Mouse (Mus musculus): Measurements from ENCODE around the gene Pigm. TPM values are rescaled to one million over a fixed set of nuclear protein-coding genes. Genes with fewer than 3 reads are reported as not detected.
A peak's percentile ranks its signal among the peaks of the same experiment; 100 is the strongest.

Gene Pigm
- polyA plus RNA-seq, 1 experiment from 2014 or later: 7.8 TPM

GRCm38 (mm10) chr1:172380066-172380465 lies 3.7 kb downstream of the Pigm start:
- ATAC-seq (ENCODE audit: low FRiP score, low TSS enrichment): no peak
- H3K4me1 ChIP-seq (ENCODE audit: insufficient read depth, low read length): peaks cover 25% of the 10 kb centered on the region
- no peak overlapping the region for H3K27ac ChIP-seq (ENCODE audit: low read length)
- 71% methylated on average over 10 of the region's 10 CpGs for whole genome bisulfite sequencing
- peaks cover 35% of the 10 kb centered on the region for H3K36me3 ChIP-seq (ENCODE audit: insufficient read depth, low read length)
- no peak overlapping the region for H3K9ac ChIP-seq (replicated peaks; ENCODE audit: low read length)
- H3K27me3 ChIP-seq (ENCODE audit: insufficient read depth, low read length): no peaks in the 10 kb centered on the region
- no peak overlapping the region for H3K4me3 ChIP-seq (ENCODE audit: low read length)
- no peaks in the 10 kb centered on the region for H3K9me3 ChIP-seq (ENCODE audit: low read length)
- H3K4me2 ChIP-seq (replicated peaks; ENCODE audit: low read depth, low read length): no peak overlapping the region; the same call in 1 of the 2 replicates

- Histone ChIP-seq H3K9ac (replicated peaks; ENCODE audit: low read length) (no peak overlapping the region), H3K36me3 (ENCODE audit: insufficient read depth, low read length) (peaks cover 35% of the 10 kb centered on the region), H3K4me1 (ENCODE audit: insufficient read depth, low read length) (peaks cover 25% of the 10 kb centered on the region), H3K27me3 (ENCODE audit: insufficient read depth, low read length) (no peaks in the 10 kb centered on the region), H3K4me2 (replicated peaks; ENCODE audit: low read depth, low read length) (no peak overlapping the region), H3K4me3 (ENCODE audit: low read length) (no peak overlapping the region), H3K27ac (ENCODE audit: low read length) (no peak overlapping the region), H3K9me3 (ENCODE audit: low read length) (no peaks in the 10 kb centered on the region)
- WGBS: 92% methylated on average over 1 of the region's 1 CpGs
- ATAC-seq (ENCODE audit: low FRiP score, low TSS enrichment): no peak
Observed at GRCm38 (mm10) chr1:172382090-172382489, 5.7 kb downstream of the Pigm start.

GRCm38 (mm10) chr1:172387246-172387645 lies 10.9 kb downstream of the Pigm start:
- H3K9ac ChIP-seq (replicated peaks; ENCODE audit: low read length): no peak overlapping the region
- H3K27ac ChIP-seq (ENCODE audit: low read length): no peak overlapping the region
- no peaks in the 10 kb centered on the region for H3K9me3 ChIP-seq (ENCODE audit: low read length)
- peaks cover 7% of the 10 kb centered on the region; the same call in 1 of the 2 replicates for H3K4me1 ChIP-seq (ENCODE audit: insufficient read depth, low read length)
- 0 out of 2 replicates have a peak, but pooled peaks cover 2% of the 10 kb centered on the region for H3K27me3 ChIP-seq (ENCODE audit: insufficient read depth, low read length)
- 86% methylated on average over 5 of the region's 5 CpGs for WGBS
- ATAC-seq (ENCODE audit: low FRiP score, low TSS enrichment): no peak
- H3K4me3 ChIP-seq (ENCODE audit: low read length): no peak overlapping the region
- peaks cover 7% of the 10 kb centered on the region for H3K36me3 ChIP-seq (ENCODE audit: insufficient read depth, low read length)
- H3K4me2 ChIP-seq (replicated peaks; ENCODE audit: low read depth, low read length): no peak overlapping the region

- Histone ChIP-seq H3K27me3 (ENCODE audit: insufficient read depth, low read length) (0 out of 2 replicates have a peak, but pooled peaks cover 2% of the 10 kb centered on the region), H3K27ac (ENCODE audit: low read length) (no peak overlapping the region), H3K4me3 (ENCODE audit: low read length) (no peak overlapping the region), H3K9ac (replicated peaks; ENCODE audit: low read length) (no peak overlapping the region), H3K4me1 (ENCODE audit: insufficient read depth, low read length) (peaks cover 9% of the 10 kb centered on the region; the same call in 1 of the 2 replicates), H3K36me3 (ENCODE audit: insufficient read depth, low read length) (no peaks in the 10 kb centered on the region), H3K4me2 (replicated peaks; ENCODE audit: low read depth, low read length) (no peak overlapping the region), H3K9me3 (ENCODE audit: low read length) (no peaks in the 10 kb centered on the region)
- 71% methylated on average over 1 of the region's 1 CpGs for WGBS
- no peak for ATAC-seq (ENCODE audit: low FRiP score, low TSS enrichment)
Observed at GRCm38 (mm10) chr1:172390769-172391168, 14.4 kb downstream of the Pigm start.

- H3K9ac ChIP-seq (replicated peaks; ENCODE audit: low read length): no peak overlapping the region
- no peaks in the 10 kb centered on the region for H3K36me3 ChIP-seq (ENCODE audit: insufficient read depth, low read length)
- no peaks in the 10 kb centered on the region for H3K9me3 ChIP-seq (ENCODE audit: low read length)
- 0 out of 2 replicates have a peak, but pooled peaks cover 2% of the 10 kb centered on the region for H3K27me3 ChIP-seq (ENCODE audit: insufficient read depth, low read length)
- no peak overlapping the region for H3K27ac ChIP-seq (ENCODE audit: low read length)
- H3K4me3 ChIP-seq (ENCODE audit: low read length): no peak overlapping the region
- peak overlapping the region; percentile 40 for H3K4me2 ChIP-seq (replicated peaks; ENCODE audit: low read depth, low read length)
- peaks cover 9% of the 10 kb centered on the region; the same call in 1 of the 2 replicates for H3K4me1 ChIP-seq (ENCODE audit: insufficient read depth, low read length)
- ATAC-seq (ENCODE audit: low FRiP score, low TSS enrichment): no peak
- 17% methylated on average over 20 of the region's 20 CpGs for WGBS
Observed at GRCm38 (mm10) chr1:172391807-172392581, 15.6 kb downstream of the Pigm start.

- WGBS: 83% methylated on average over 2 of the region's 2 CpGs
- Histone ChIP-seq H3K27me3 (ENCODE audit: insufficient read depth, low read length) (0 out of 2 replicates have a peak, but pooled peaks cover 2% of the 10 kb centered on the region), H3K9ac (replicated peaks; ENCODE audit: low read length) (no peak overlapping the region), H3K4me2 (replicated peaks; ENCODE audit: low read depth, low read length) (no peak overlapping the region), H3K4me3 (ENCODE audit: low read length) (no peak overlapping the region), H3K36me3 (ENCODE audit: insufficient read depth, low read length) (no peaks in the 10 kb centered on the region), H3K9me3 (ENCODE audit: low read length) (no peaks in the 10 kb centered on the region), H3K4me1 (ENCODE audit: insufficient read depth, low read length) (peaks cover 9% of the 10 kb centered on the region; the same call in 1 of the 2 replicates), H3K27ac (ENCODE audit: low read length) (no peak overlapping the region)
- no peak for ATAC-seq (ENCODE audit: low FRiP score, low TSS enrichment)
Observed at GRCm38 (mm10) chr1:172392643-172393170, 16.4 kb downstream of the Pigm start.

GRCm38 (mm10) chr1:172393739-172394138 lies 17.4 kb downstream of the Pigm start:
- Histone ChIP-seq H3K4me2 (replicated peaks; ENCODE audit: low read depth, low read length) (no peak overlapping the region), H3K9ac (replicated peaks; ENCODE audit: low read length) (no peak overlapping the region), H3K4me3 (ENCODE audit: low read length) (no peak overlapping the region), H3K4me1 (ENCODE audit: insufficient read depth, low read length) (peaks cover 9% of the 10 kb centered on the region; the same call in 1 of the 2 replicates), H3K9me3 (ENCODE audit: low read length) (no peaks in the 10 kb centered on the region), H3K36me3 (ENCODE audit: insufficient read depth, low read length) (no peaks in the 10 kb centered on the region), H3K27me3 (ENCODE audit: insufficient read depth, low read length) (0 out of 2 replicates have a peak, but pooled peaks cover 2% of the 10 kb centered on the region), H3K27ac (ENCODE audit: low read length) (no peak overlapping the region)
- 55% methylated on average over 8 of the region's 8 CpGs for WGBS
- no peak for ATAC-seq (ENCODE audit: low FRiP score, low TSS enrichment)

- 0 out of 2 replicates have a peak, but pooled peaks cover 2% of the 10 kb centered on the region for H3K4me1 ChIP-seq (ENCODE audit: insufficient read depth, low read length)
- no peak overlapping the region for H3K4me2 ChIP-seq (replicated peaks; ENCODE audit: low read depth, low read length)
- WGBS: 63% methylated on average over 9 of the region's 9 CpGs
- no peak for ATAC-seq (ENCODE audit: low FRiP score, low TSS enrichment)
- no peak overlapping the region for H3K9ac ChIP-seq (replicated peaks; ENCODE audit: low read length)
- no peak overlapping the region for H3K4me3 ChIP-seq (ENCODE audit: low read length)
- no peaks in the 10 kb centered on the region for H3K9me3 ChIP-seq (ENCODE audit: low read length)
- no peaks in the 10 kb centered on the region for H3K27me3 ChIP-seq (ENCODE audit: insufficient read depth, low read length)
- H3K36me3 ChIP-seq (ENCODE audit: insufficient read depth, low read length): no peaks in the 10 kb centered on the region
- H3K27ac ChIP-seq (ENCODE audit: low read length): no peak overlapping the region
Observed at GRCm38 (mm10) chr1:172396996-172397752, 20.8 kb downstream of the Pigm start.

GRCm38 (mm10) chr1:172406077-172406706 lies 29.8 kb downstream of the Pigm start:
- no peaks in the 10 kb centered on the region for H3K9me3 ChIP-seq (ENCODE audit: low read length)
- H3K4me2 ChIP-seq (replicated peaks; ENCODE audit: low read depth, low read length): no peak overlapping the region
- no peaks in the 10 kb centered on the region for H3K4me1 ChIP-seq (ENCODE audit: insufficient read depth, low read length)
- no peak overlapping the region for H3K9ac ChIP-seq (replicated peaks; ENCODE audit: low read length)
- WGBS: 12% methylated on average over 16 of the region's 16 CpGs
- H3K36me3 ChIP-seq (ENCODE audit: insufficient read depth, low read length): no peaks in the 10 kb centered on the region
- ATAC-seq (ENCODE audit: low FRiP score, low TSS enrichment): 0 out of 2 replicates have a peak, but pooled peaks have one; percentile 39
- H3K4me3 ChIP-seq (ENCODE audit: low read length): no peak overlapping the region
- peaks cover 6% of the 10 kb centered on the region; the same call in 1 of the 2 replicates for H3K27me3 ChIP-seq (ENCODE audit: insufficient read depth, low read length)
- H3K27ac ChIP-seq (ENCODE audit: low read length): no peak overlapping the region

Data from kidney, embryonic 16.5 days (tissue).